Mouse (Mus musculus) liver, embryonic 14.5 days (tissue): Measurements from ENCODE around the gene Gm6121. TPM values are rescaled to one million over a fixed set of nuclear protein-coding genes. Genes with fewer than 3 reads are reported as not detected.
"Not testable (repeated sequence)": the region's sequence is repeated elsewhere in the genome, so short reads cannot be mapped to it uniquely, and the experiment has no call there.

ENCODE experiments used
- ATAC-seq: fragments of 200-750 bp; cut with Nextera tagmentation; 2 replicates; pipeline ENCODE4 v1.8.0; 2017; ENCODE audit warnings: moderate number of reproducible peaks, mild to moderate bottlenecking, moderate library complexity; ENCODE audit not compliant: insufficient read depth
- DNase-seq, 3 experiments: peaks; one replicate each; pipeline ENCODE4 v3.0.0-alpha.2; 2012 to 2013; ENCODE audit warnings: low read depth in 3 of 3, low spot score in 3 of 3
- H3K27ac ChIP-seq: fragments of 300-500 bp; sonication (generic); 2 replicates; pipeline ENCODE4 v1.5.1; 2014; ENCODE audit warnings: moderate library complexity, mild to moderate bottlenecking, control low read depth, inconsistent platforms
- H3K27me3 ChIP-seq: fragments of 300-500 bp; sonication (generic); 2 replicates; pipeline ENCODE4 v1.6.1; 2014; ENCODE audit warnings: mild to moderate bottlenecking, low read length, moderate library complexity; ENCODE audit not compliant: control insufficient read depth, insufficient read depth
- H3K36me3 ChIP-seq: fragments of 300-500 bp; sonication (generic); replicated peaks from 2 replicates; pipeline ENCODE4 v1.6.1; 2014; ENCODE audit warnings: low read depth; ENCODE audit not compliant: control insufficient read depth, insufficient read depth
- H3K4me1 ChIP-seq, 2 experiments: fragments of 200-500 bp in 1 of 2; fragments of 300-500 bp in 1 of 2; sonication (generic) in 1 of 2; replicated peaks; 2 replicates each; pipeline ENCODE4 v1.6.1; 2012 to 2014; ENCODE audit warnings: antibody characterized with exemption in 1 of 2, inconsistent platforms in 1 of 2, low read length in 1 of 2; ENCODE audit not compliant: control insufficient read depth in 2 of 2, insufficient read depth in 2 of 2
- H3K4me2 ChIP-seq: fragments of 300-500 bp; sonication (generic); 2 replicates; pipeline ENCODE4 v1.6.1; 2014; ENCODE audit warnings: low read depth, mild to moderate bottlenecking, control low read depth, moderate library complexity
- H3K4me3 ChIP-seq, 2 experiments: fragments of 200-500 bp in 1 of 2; fragments of 300-500 bp in 1 of 2; sonication (generic) in 1 of 2; 2 replicates each; pipeline ENCODE4 v1.5.1; 2012 to 2014; ENCODE audit warnings: low read depth in 2 of 2, low read length in 2 of 2, mild to moderate bottlenecking in 2 of 2, control low read depth in 1 of 2, inconsistent platforms in 1 of 2, moderate library complexity in 1 of 2; ENCODE audit not compliant: insufficient read depth in 1 of 2
- H3K9ac ChIP-seq: fragments of 300-500 bp; sonication (generic); replicated peaks from 2 replicates; pipeline ENCODE4 v1.6.1; 2014; ENCODE audit warnings: mild to moderate bottlenecking, control low read depth, moderate library complexity
- H3K9me3 ChIP-seq: fragments of 300-500 bp; sonication (generic); 2 replicates; pipeline ENCODE4 v1.6.1; 2016; ENCODE audit warnings: low read length, mixed read lengths; ENCODE audit not compliant: control insufficient read depth
- WGBS: fragments of 180-500 bp; shearing (Covaris S2); extraction: QIAGEN DNeasy Blood & Tissue Kit; methylation state at CpG from one replicate; pipeline ENCODE4 v1.1.7; 2014; ENCODE audit not compliant: insufficient replicate concordance; 5-methylcytosine and 5-hydroxymethylcytosine counted together
- polyA plus RNA-seq, 2 experiments: library from polyadenylated mRNA; depleted of rRNA in 1 of 2; stranded (reverse) in 1 of 2; unstranded in 1 of 2; fragments of >200 nt; fragmentation: Nextera tagmentation in 1 of 2; extraction: Ambion mirVana in 1 of 2; gene quantifications; 2 replicates each; pipeline versions ENCODE4 v1.2.1 to v1.2.3; 2012 to 2014

Gene Gm6121
- polyA plus RNA-seq (2012; rRNA removed) (not detected in 2 replicates), polyA plus RNA-seq (2014; fragmentation: Nextera tagmentation; extraction: Ambion mirVana) (not detected in 2 replicates)

- H3K27ac ChIP-seq, H3K27me3 ChIP-seq, DNase-seq, H3K36me3 ChIP-seq, H3K4me3 ChIP-seq, H3K9ac ChIP-seq, H3K4me2 ChIP-seq, H3K4me1 ChIP-seq, ATAC-seq, H3K9me3 ChIP-seq: not testable (repeated sequence)
- WGBS, result no CpG with 5 or more reads among the region's 5 CpGs
These were observed at the start of gene Gm6121 for GRCm38 (mm10) chrX:26935597-26935996. Gene Gm6121, minus strand, starts transcription at chrX:26935697.

Other genes starting within 250 kb of the Gm6121 start
- not detected in 2 replicates for gene Gm14525, start 233.1 kb downstream of the Gm6121 start, polyA plus RNA-seq (2012; rRNA removed)
- gene Gm14525, start 233.1 kb downstream of the Gm6121 start, polyA plus RNA-seq (2014; fragmentation: Nextera tagmentation; extraction: Ambion mirVana), result not detected in 2 replicates